Mouse (Mus musculus) kidney, embryonic 15.5 days (tissue): Measurements from ENCODE around the gene Klhl12. TPM values are rescaled to one million over a fixed set of nuclear protein-coding genes. Genes with fewer than 3 reads are reported as not detected.

ENCODE experiments used
- ATAC-seq: fragments of 200-750 bp; cut with Nextera tagmentation; replicated peaks from 2 replicates; pipeline ENCODE4 v1.8.0; 2017; ENCODE audit warnings: moderate TSS enrichment; ENCODE audit not compliant: low FRiP score
- H3K27ac ChIP-seq: fragments of 300-500 bp; sonication (generic); 2 replicates; pipeline ENCODE4 v1.5.1; 2015; ENCODE audit warnings: mild to moderate bottlenecking, inconsistent platforms
- H3K27me3 ChIP-seq: fragments of 300-500 bp; sonication (generic); 2 replicates; pipeline ENCODE4 v1.6.1; 2015; ENCODE audit warnings: inconsistent platforms
- H3K36me3 ChIP-seq: fragments of 300-500 bp; sonication (generic); 2 replicates; pipeline ENCODE4 v1.6.1; 2015; ENCODE audit warnings: inconsistent platforms
- H3K4me1 ChIP-seq: fragments of 300-500 bp; sonication (generic); 2 replicates; pipeline ENCODE4 v1.6.1; 2015; ENCODE audit warnings: inconsistent platforms
- H3K4me2 ChIP-seq: fragments of 300-500 bp; sonication (generic); 2 replicates; pipeline ENCODE4 v1.6.1; 2015; ENCODE audit warnings: moderate library complexity, mild to moderate bottlenecking, inconsistent platforms
- H3K4me3 ChIP-seq: fragments of 300-500 bp; sonication (generic); replicated peaks from 2 replicates; pipeline ENCODE4 v1.5.1; 2015; ENCODE audit warnings: mild to moderate bottlenecking, inconsistent platforms
- H3K9ac ChIP-seq: fragments of 300-500 bp; sonication (generic); 2 replicates; pipeline ENCODE4 v1.6.1; 2015; ENCODE audit warnings: mild to moderate bottlenecking, inconsistent platforms
- H3K9me3 ChIP-seq: fragments of 300-500 bp; sonication (generic); replicated peaks from 2 replicates; pipeline ENCODE4 v1.6.1; 2016; ENCODE audit warnings: inconsistent platforms
- WGBS: fragments of 180-500 bp; shearing (Covaris S2); methylation state at CpG from one replicate; pipeline ENCODE4 v1.1.7; 2015; ENCODE audit warnings: mixed read lengths; 5-methylcytosine and 5-hydroxymethylcytosine counted together
- polyA plus RNA-seq: library from polyadenylated mRNA; unstranded; fragments of >200 nt; fragmentation: Nextera tagmentation; extraction: Ambion mirVana; gene quantifications from 2 replicates; pipeline ENCODE4 v1.2.1, GENCODE M21; 2015

Gene Klhl12
- polyA plus RNA-seq = 31.3 and 32.6 TPM in 2 replicates

- WGBS = under 1% methylated on average over 60 of the region's 61 CpGs
- Histone ChIP-seq H3K4me1 (peaks cover 18% of the 10 kb centered on the region), H3K9me3 (no peaks in the 10 kb centered on the region), H3K27me3 (peaks cover 4% of the 10 kb centered on the region; the same call in 1 of the 2 replicates), H3K27ac (peak within 1 kb of the TSS; percentile 81; the same call in 1 of the 2 replicates), H3K9ac (peak within 1 kb of the TSS; percentile 95), H3K4me2 (peak within 1 kb of the TSS; percentile 88), H3K4me3 (peak within 1 kb of the TSS; percentile 89), H3K36me3 (peaks cover 21% of the 10 kb centered on the region)
- peak; percentile 97 for ATAC-seq
Observed at GRCm38 (mm10) chr1:134454904-134455824, at the start of gene Klhl12. Klhl12 (plus strand) TSS chr1:134455531.

DNA sequence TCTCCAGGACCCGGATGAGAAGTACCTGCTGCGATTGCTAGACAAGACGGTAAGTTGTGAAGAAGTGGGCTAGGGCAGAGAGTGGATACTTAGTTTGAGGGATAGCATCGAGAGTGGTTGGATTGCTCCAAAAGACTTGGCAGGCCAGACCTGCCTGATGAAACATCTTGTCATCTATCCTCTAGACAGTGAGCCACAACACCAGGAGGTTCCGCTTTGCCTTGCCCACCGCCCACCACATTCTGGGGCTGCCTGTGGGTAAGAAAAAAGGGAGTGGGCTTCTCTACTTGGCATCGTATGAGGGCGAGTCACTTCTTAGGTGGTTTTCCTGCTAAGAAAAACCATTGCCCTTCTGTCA lies 48.9 kb upstream of the Klhl12 start:
- Histone ChIP-seq H3K27me3 (no peaks in the 10 kb centered on the region), H3K27ac (peak overlapping the region; percentile 88), H3K36me3 (peaks cover 31% of the 10 kb centered on the region), H3K4me3 (peak overlapping the region; percentile 77), H3K9me3 (no peaks in the 10 kb centered on the region), H3K4me1 (peaks cover 30% of the 10 kb centered on the region), H3K4me2 (peak overlapping the region; percentile 80), H3K9ac (peak overlapping the region; percentile 65)
- 25% methylated on average over 8 of the region's 8 CpGs for WGBS
- ATAC-seq = no peak

- H3K27ac ChIP-seq = peak overlapping the region; percentile 83
Observed at GRCm38 (mm10) chr1:134408080-134408479, 47.3 kb upstream of the Klhl12 start.

GRCm38 (mm10) chr1:134411706-134412629 lies 43.4 kb upstream of the Klhl12 start:
- Histone ChIP-seq H3K4me2 (no peak overlapping the region), H3K27me3 (no peaks in the 10 kb centered on the region), H3K4me3 (no peak overlapping the region), H3K9me3 (no peaks in the 10 kb centered on the region), H3K36me3 (peaks cover 37% of the 10 kb centered on the region), H3K9ac (no peak overlapping the region), H3K27ac (no peak overlapping the region), H3K4me1 (peaks cover 42% of the 10 kb centered on the region)
- 85% methylated on average over 9 of the region's 9 CpGs for WGBS
- ATAC-seq = no peak

More at GRCm38 (mm10) chr1:134408080-134408479, 47.3 kb upstream of the Klhl12 start:
- Histone ChIP-seq H3K36me3 (peaks cover 37% of the 10 kb centered on the region), H3K27me3 (no peaks in the 10 kb centered on the region), H3K4me1 (peaks cover 30% of the 10 kb centered on the region), H3K4me3 (peak overlapping the region; percentile 9; the same call in 1 of the 2 replicates), H3K4me2 (peak overlapping the region; percentile 29), H3K9me3 (no peaks in the 10 kb centered on the region), H3K9ac (0 out of 2 replicates have a peak overlapping the region, but pooled peaks have one; percentile 15)
- ATAC-seq = 0 out of 2 replicates have a peak, but pooled peaks have one; percentile 19
- WGBS = 43% methylated on average over 8 of the region's 8 CpGs

DNA sequence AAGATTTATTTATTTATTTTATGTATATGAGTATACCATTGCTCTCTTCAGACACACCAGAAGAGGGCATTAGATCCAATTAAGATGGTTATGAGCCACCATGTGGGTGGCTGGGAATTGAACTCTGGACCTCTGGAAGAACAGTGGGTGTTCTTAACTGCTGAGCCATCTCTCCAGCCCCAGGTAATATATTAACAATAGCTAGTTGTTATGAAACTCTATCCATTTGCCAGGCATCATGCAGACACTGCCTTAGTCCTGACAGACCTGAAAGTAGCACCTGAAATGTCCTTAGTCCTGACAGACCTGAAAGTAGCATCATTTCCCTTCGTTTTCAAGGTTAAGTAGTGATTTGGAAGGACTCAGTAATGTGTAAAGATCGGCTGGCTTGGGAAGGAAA lies 41.3 kb upstream of the Klhl12 start:
- no peaks in the 10 kb centered on the region for H3K9me3 ChIP-seq
- WGBS = 42% methylated on average over 2 of the region's 2 CpGs
- H3K9ac ChIP-seq = no peak overlapping the region
- peaks cover 33% of the 10 kb centered on the region for H3K36me3 ChIP-seq
- no peaks in the 10 kb centered on the region for H3K27me3 ChIP-seq
- peak overlapping the region; percentile 61 for H3K4me2 ChIP-seq
- no peak overlapping the region for H3K4me3 ChIP-seq
- H3K27ac ChIP-seq = peak overlapping the region; percentile 96
- no peak for ATAC-seq
- H3K4me1 ChIP-seq = peaks cover 43% of the 10 kb centered on the region

GRCm38 (mm10) chr1:134414501-134415167 lies 40.7 kb upstream of the Klhl12 start:
- Histone ChIP-seq H3K9me3 (no peaks in the 10 kb centered on the region), H3K4me2 (peak overlapping the region; percentile 61), H3K4me3 (peak overlapping the region; percentile 90), H3K4me1 (peaks cover 49% of the 10 kb centered on the region), H3K9ac (peak overlapping the region; percentile 38), H3K27ac (peak overlapping the region; percentile 96), H3K27me3 (no peaks in the 10 kb centered on the region), H3K36me3 (peaks cover 27% of the 10 kb centered on the region)
- WGBS = 13% methylated on average over 11 of the region's 11 CpGs
- peak; percentile 30 for ATAC-seq

GRCm38 (mm10) chr1:134415168-134415831 lies 40.0 kb upstream of the Klhl12 start, which contains the start of gene Adipor1:
Adipor1 (plus strand) TSS chr1:134415378.
- H3K9ac ChIP-seq = peak within 1 kb of the TSS; percentile 90
- H3K4me2 ChIP-seq = peak within 1 kb of the TSS; percentile 61
- peaks cover 20% of the 10 kb centered on the region for H3K36me3 ChIP-seq
- peak; percentile 99 for ATAC-seq
- peak within 1 kb of the TSS; percentile 96 for H3K27ac ChIP-seq
- H3K9me3 ChIP-seq = no peaks in the 10 kb centered on the region
- under 1% methylated on average over 63 of the region's 77 CpGs for WGBS
- H3K4me3 ChIP-seq = peak within 1 kb of the TSS; percentile 90
- no peaks in the 10 kb centered on the region for H3K27me3 ChIP-seq
- peaks cover 56% of the 10 kb centered on the region for H3K4me1 ChIP-seq

DNA sequence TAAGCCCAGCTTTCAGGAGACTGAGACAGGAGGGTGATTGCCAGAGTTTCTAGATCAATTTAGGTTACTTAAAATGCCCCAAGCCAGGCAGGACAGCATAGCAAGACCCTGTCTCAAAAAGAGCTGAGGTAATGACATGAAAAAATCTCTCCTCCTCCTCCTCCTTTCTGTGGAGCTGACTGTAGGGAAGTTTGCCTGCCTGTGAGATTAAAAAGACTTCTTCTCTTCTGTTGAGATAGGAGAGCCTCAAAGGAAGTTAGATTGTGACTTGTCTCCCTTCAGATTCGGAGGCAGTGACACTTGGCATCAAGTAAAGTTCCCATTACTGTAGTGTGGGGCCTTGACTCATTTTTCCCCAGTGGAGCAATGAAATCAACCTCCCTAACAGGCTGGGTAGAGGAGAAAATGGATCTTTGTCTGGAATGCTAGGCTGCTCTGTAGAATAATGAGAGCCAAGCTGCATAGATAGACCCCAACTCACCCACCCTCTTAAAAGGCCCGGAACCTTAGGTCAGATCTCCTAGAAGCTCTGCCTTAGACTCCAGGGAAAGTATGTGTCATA lies 36.8 kb upstream of the Klhl12 start:
- Histone ChIP-seq H3K4me3 (no peak overlapping the region), H3K4me1 (peaks cover 72% of the 10 kb centered on the region), H3K36me3 (peaks cover 14% of the 10 kb centered on the region), H3K27me3 (no peaks in the 10 kb centered on the region), H3K27ac (no peak overlapping the region), H3K4me2 (no peak overlapping the region), H3K9me3 (no peaks in the 10 kb centered on the region), H3K9ac (no peak overlapping the region)
- ATAC-seq = no peak
- WGBS = 65% methylated on average over 2 of the region's 2 CpGs

DNA sequence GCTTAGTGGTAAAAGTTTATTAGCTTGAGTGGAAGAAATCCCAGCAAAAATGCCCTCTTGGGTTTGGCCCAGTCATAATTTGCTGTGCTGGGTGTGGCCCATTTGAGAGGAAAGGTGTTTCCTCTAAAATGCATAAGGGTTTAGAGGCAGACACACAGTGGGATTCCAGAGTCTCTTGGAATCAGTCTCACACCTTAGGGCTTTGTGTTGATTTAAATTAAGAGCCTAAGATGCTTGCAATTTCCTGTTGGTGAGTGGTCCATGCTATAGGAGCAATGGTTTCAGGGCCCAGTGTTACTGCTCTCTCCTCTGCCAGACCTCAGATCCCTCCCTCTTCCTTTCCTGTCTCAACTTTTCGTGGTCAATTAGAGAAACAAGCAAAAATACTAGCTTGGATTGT lies 36.2 kb upstream of the Klhl12 start:
- ATAC-seq = no peak
- H3K9ac ChIP-seq = no peak overlapping the region
- H3K27me3 ChIP-seq = no peaks in the 10 kb centered on the region
- H3K36me3 ChIP-seq = peaks cover 21% of the 10 kb centered on the region
- H3K4me2 ChIP-seq = no peak overlapping the region
- 33% methylated on average over 1 of the region's 1 CpGs for WGBS
- H3K4me1 ChIP-seq = peaks cover 68% of the 10 kb centered on the region
- no peak overlapping the region for H3K4me3 ChIP-seq
- H3K27ac ChIP-seq = peak overlapping the region; percentile 57
- no peaks in the 10 kb centered on the region for H3K9me3 ChIP-seq

- H3K27me3 ChIP-seq = no peaks in the 10 kb centered on the region
Observed at GRCm38 (mm10) chr1:134419751-134420458, 35.4 kb upstream of the Klhl12 start.

More at GRCm38 (mm10) chr1:134419751-134420458, 35.4 kb upstream of the Klhl12 start:
- Histone ChIP-seq H3K9me3 (no peaks in the 10 kb centered on the region), H3K4me1 (peaks cover 61% of the 10 kb centered on the region), H3K4me3 (no peak overlapping the region), H3K36me3 (peaks cover 28% of the 10 kb centered on the region), H3K9ac (no peak overlapping the region), H3K27ac (peak overlapping the region; percentile 57), H3K4me2 (peak overlapping the region; percentile 13; the same call in 1 of the 2 replicates)
- ATAC-seq = no peak
- 22% methylated on average over 5 of the region's 5 CpGs for WGBS
